Mouse (Mus musculus) left cerebral cortex, adult 18-20 months (tissue): ENCODE results near the gene Sh3tc1. TPM values are rescaled to one million over a fixed set of nuclear protein-coding genes. Genes with fewer than 3 reads are reported as not detected.

Source experiments
- DNase-seq, 2 experiments: peaks; one replicate each; pipeline ENCODE4 v3.0.0; 2021 to 2022; ENCODE audit warnings: low spot score in 2 of 2, mixed read lengths in 1 of 2
- total RNA-seq, 2 experiments: library from RNA; stranded (reverse); gene quantifications; 2 replicates each; pipeline ENCODE4 v1.2.3; 2021

The Sh3tc1 gene
- total RNA-seq, 2 experiments from 2014 or later = 2.4 to 2.6 TPM

- no peak for DNase-seq
Observed at GRCm38 (mm10) chr5:35687098-35687497, 52.7 kb downstream of the Sh3tc1 start.

- no peak for DNase-seq
Observed at GRCm38 (mm10) chr5:35686336-35686735, 53.5 kb downstream of the Sh3tc1 start.

GRCm38 (mm10) chr5:35685079-35685478 lies 54.7 kb downstream of the Sh3tc1 start:
- no peak for DNase-seq

GRCm38 (mm10) chr5:35680958-35681357 lies 58.8 kb downstream of the Sh3tc1 start:
- DNase-seq = no peak

DNA sequence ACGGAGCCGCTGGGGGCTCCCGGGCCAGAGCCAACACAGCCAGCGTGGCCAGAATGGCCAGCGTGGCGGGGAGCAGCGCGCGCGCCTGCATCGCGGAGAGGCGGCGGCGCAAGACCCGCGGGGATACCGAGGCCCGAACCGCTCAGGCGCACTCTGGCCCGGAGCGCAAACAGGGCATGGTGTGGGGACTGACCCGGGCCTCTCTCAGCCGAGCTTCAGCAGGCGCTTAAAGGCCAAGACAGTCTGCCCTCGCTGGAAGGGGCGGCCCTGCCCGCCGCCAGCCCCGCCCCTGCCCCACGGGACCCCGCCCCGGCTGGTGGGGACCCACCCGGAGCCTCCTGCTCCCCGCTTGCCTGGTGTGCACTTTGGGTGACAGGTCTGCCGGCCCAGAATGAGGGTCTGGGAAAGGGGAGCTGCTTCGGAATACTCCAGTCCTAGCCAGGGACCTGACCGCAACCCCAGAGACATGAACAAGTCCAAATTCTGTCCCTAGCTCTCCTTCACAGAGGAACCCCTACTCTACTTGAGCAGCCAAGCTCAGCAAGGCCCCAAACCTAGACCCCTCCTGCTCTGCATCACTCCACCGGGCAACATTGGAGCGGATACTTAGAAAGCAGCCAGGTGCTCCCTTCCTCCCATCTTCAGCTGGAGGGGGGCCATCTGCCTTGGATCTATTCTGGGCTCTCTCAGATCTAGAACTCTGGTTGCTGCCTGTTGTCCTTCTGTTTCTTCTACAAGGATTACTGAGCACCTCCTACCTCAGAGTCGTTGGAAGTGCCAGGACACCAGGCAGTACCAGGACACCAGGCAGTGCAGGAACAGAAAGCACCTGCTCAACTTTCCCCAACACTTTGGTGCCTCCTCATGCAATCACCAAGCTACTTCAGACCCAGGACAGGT lies 60.3 kb downstream of the Sh3tc1 start, which contains the start of gene Htra3:
TSS of gene Htra3 (minus strand) at position 527 of the 900 bp plus-strand sequence.
- no peak for DNase-seq

DNA sequence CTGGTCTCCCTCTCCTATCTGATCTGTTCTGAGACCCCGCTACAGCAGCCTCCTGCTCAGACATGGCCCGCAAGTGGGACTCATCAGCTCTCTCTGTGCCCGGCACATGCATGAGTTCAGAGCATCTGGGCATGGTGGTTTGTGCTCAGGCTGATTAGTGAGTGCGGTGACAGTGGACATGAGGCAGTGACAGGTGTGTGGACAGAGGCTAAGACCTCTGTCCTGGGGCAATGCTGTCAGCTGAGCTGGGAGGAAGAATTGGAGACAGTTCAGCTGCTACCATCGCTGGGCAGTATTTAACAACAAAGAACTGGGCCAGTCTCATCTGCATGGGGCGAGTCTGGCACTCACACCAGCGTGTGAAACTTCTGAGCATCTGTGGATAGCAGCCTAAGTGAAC lies 62.8 kb downstream of the Sh3tc1 start:
- DNase-seq = no peak

DNA sequence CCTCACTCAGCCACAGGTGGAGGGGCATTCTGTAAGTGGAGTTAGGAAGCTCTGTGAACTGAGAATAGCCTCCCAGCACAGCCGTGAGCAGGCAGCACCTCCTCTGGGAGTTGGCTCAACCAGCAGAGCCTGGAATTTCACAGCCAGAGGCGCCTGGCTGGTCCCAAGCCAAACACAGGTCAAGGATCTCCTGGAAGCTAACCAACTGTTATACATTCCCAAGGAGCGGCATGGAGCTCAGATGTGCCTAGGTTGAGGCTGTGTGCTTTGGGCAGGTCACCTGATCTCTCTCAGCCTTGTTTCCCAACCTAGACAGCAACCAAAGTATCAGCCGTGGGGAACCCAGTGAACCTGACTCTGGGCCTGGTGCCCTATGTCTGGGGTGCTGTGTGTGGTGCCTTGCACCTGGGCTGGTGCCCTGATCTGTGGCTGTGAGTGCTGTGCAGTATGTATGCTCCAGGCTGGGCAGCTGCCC lies 65.7 kb downstream of the Sh3tc1 start:
- no peak for DNase-seq

- DNase-seq = peak; percentile 19 to 37
Observed at GRCm38 (mm10) chr5:35673086-35673485, 66.7 kb downstream of the Sh3tc1 start.

DNA sequence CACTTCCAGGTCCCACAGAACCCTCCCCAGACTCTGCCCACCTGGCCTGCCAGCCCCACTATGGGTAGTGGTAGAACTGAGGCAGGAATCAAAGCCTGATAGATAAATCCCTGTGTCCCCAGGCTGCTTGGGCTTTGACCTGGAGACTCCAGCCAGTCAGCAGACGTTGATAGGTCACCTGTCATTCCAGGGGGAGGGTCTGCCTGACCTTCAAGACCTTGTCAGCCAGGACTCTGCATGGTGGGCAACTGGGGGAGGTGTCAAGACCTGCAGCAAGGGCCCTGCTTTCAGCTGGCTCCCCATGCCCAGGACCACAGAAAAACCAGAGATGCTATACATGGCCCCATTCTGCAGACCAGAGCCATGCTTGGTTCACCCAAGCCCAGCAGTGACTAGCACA lies 67.2 kb downstream of the Sh3tc1 start:
- no peak for DNase-seq

GRCm38 (mm10) chr5:35671474-35671891 lies 68.3 kb downstream of the Sh3tc1 start:
- DNase-seq = peak; percentile 47

GRCm38 (mm10) chr5:35670412-35670801 lies 69.4 kb downstream of the Sh3tc1 start:
- no peak for DNase-seq

GRCm38 (mm10) chr5:35669747-35670411 lies 69.9 kb downstream of the Sh3tc1 start:
- DNase-seq = no peak

DNA sequence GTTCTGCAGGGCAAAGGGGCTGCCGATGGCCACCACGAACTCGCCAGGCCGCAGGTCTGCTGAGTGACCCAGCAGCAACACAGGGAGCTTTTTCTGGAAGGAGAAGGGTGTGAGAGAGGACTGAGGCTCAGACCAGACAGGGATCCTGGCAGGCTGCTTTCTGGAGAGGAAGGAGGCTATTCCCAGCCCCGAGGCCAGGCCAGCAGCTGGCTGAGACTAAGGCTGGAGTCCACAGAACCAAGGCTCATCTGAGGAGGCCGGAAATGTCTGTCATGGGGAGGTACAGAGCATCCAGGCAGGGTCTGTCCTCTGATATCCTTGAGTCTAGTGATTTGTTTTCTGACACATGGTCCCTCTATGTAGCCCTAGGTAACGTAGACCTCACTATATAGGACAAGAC lies 73.6 kb downstream of the Sh3tc1 start:
- no peak for DNase-seq

DNA sequence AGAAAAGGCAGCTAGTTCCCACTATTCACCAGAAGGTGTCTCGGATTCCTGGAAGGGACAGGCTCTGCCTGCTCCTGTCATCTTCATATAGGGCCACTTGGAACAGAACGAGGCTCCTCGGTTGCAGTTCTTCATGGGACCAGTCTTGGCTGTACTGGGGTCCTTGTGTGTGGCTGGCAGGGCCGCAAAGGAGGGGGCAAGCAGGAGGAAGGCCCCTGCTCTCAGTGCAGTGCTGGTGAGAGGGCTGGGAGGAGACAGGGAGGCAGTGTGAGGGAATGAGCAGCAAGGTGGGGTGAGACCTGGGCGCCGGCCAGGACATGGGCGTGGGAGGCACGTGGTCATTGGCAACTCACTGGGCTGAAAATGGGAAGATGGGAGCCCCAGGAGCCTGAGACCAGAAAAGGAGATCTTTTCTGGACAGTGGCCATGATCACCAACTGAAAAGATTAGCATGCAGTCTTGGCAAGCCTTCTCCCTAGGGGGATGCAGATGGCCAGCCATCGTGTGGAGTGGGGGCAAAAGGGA lies 77.7 kb downstream of the Sh3tc1 start:
- no peak for DNase-seq

DNA sequence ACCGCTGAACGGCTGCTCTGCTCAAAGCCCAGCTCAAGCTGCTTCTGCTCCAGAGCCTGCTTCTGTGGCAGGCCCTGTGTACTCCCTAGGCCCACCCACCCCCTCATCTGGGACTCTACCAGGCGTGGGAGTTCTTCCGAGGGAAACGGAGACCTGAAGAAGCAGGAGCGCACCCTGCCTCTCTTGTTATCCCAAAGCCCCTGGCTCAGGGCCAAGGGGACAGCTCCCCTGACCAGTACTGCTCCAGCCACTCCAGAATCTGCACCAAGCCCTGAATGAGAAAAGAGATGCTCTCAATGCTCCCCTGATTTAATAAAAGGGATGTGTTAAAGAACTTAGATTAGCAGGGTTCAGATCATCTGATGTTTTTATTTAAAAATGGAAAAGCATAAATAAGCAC lies 78.6 kb downstream of the Sh3tc1 start:
- DNase-seq = no peak

DNA sequence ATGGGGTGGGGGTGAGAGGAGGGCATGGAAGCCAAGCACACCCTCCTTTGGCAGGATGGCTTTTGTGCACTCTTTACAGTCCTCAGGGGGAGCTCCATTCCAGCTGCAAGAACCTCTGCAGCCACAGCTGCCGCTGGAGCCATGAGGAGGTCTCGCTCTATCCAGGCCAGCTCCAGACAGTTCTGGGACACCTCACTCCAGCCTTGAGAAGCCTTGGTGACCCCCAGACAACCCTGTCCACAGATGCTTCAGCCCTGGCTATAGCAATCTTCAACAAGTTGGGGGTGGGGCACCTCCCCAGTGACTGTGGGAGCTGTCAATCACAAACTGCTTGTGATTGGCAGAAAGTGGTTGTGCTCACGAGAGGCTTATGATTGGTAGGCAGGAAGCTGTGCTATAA lies 80.3 kb downstream of the Sh3tc1 start:
- no peak for DNase-seq

DNA sequence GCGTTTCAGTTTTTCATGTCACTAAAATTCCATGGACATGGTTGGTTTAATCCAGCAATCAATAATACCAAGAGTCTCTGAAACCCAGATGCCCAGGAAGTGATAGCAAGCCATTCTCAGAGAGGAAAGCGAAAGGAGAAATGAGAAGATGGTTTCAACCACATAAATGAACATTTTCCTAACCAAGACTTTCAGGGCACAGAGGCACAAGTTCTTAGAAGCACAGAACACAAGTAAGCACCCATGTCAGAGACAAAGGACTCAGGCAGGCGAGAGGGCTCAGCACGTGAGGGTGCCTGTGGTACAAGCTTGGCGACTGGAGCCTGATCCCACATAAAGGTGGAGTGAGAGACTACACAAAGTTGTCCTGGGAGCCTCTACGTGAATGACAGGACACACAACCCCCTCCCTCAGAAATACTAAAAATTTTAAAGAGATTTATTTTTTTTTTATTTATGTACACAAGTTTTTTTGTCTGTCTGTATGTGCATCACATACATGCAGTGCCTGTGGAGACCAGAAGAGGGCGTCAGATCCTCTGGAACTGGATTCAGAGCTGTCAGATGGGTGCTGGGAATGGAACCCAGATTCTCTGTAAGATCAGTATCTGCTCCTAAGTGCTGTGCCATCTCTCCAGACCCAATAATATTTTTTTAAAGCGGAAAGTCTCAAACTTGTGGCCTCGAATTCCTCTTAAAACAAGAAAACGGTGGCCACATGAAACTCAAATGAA lies 83.9 kb downstream of the Sh3tc1 start:
- DNase-seq = no peak

- DNase-seq = no peak
Observed at GRCm38 (mm10) chr5:35653743-35654395, 85.9 kb downstream of the Sh3tc1 start.

- DNase-seq = no peak
Observed at GRCm38 (mm10) chr5:35652872-35653271, 86.9 kb downstream of the Sh3tc1 start.

GRCm38 (mm10) chr5:35652319-35652718 lies 87.5 kb downstream of the Sh3tc1 start:
- no peak for DNase-seq

- DNase-seq = no peak
Observed at GRCm38 (mm10) chr5:35648230-35648629, 91.6 kb downstream of the Sh3tc1 start.
